In the genomic region with DNA sequence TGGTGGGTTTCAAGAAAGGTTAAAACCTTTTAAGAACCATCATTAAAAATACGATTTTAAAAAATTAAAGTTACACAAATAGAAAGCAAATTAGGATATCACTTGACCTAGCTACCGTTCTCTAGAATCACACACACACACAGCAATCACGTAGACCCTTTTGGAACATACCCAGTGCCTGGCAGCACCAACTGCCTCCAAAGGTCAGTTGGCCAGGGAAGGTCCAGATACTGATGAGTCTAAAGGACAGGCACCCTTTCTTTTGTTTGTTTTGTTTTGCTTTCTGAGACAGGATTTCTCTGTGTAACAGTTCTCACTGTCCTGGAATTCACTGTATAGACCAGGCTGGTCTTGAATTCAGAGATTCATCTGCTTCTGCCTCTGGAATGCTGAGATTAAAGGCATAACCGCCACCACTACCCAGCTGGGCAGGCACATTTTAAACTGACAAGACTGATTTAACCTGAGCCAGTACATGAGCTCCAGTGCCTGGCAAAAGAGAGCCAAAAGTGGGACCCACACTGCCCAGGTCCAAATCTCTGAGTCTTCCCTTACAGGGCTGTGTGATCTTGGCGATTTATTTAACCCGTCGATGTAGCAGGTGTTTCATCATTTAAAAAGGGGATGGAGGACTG, we compare ENCODE assay signal across 18 mouse cellular contexts.
DNase-seq lines count a peak whose midpoint lies in the region; TF ChIP-seq lines count a peak whose summit lies in the region.
"Had no signal": no experiment of that assay in that cellular context is flagged by ENCODE, and none has a peak within 500 bp of the region (broad histone marks: within the 10 kb centered on the region; RNA-seq: fewer than 3 reads in every experiment).

No protein-coding gene starts in this region.

- intact Hi-C loops in heart, adult 2 months (cut with DNase I): no loop called here

- TF ChIP-seq EP300 in heart, adult 2 months (IDR thresholded peaks at IDR 0.05; ENCODE audit: insufficient read depth, low read depth, low read length): no peak

- no peaks in the 10 kb centered on the region for H3K4me1 ChIP-seq in heart, adult 2 months (ENCODE audit: control insufficient read depth, insufficient read depth, low read length)
- H3K4me1 ChIP-seq in kidney, adult 2 months (ENCODE audit: control insufficient read depth, insufficient read depth, low read length): no peaks in the 10 kb centered on the region; the same call in 1 of the 2 replicates
- H3K4me1 ChIP-seq in liver, adult 2 months (ENCODE audit: control insufficient read depth, insufficient read depth, low read length): 0 out of 2 replicates have a peak, but pooled peaks cover 2% of the 10 kb centered on the region
- H3K4me1 ChIP-seq: heart, embryonic 12.5 days had no signal

- peak; percentile 64 for DNase-seq in heart, adult 11 months
- no peak for DNase-seq in heart, adult 2 months
- DNase-seq in kidney, adult 2 months: peak; percentile 63
- no peak for DNase-seq in kidney, postnatal 10 days
- peak; percentile 60 for DNase-seq in liver, adult 2 months (ENCODE audit: extremely low read depth, low read depth, low spot score)
- DNase-seq in liver: no peak
- peak; percentile 20 for DNase-seq in brain, embryonic 14.5 days (ENCODE audit: low read depth)
- DNase-seq: adrenal gland, postnatal 14 days; cerebellum, adult 18-20 months; cerebellum, postnatal 10 days; gastrocnemius, postnatal 36 days; heart, adult 18-20 months; heart, postnatal 36 days had no signal

- no peak overlapping the region for H3K27ac ChIP-seq in heart, adult 2 months
- no peak overlapping the region for H3K27ac ChIP-seq in kidney, adult 2 months (ENCODE audit: insufficient read depth, low read depth, low read length)
- H3K27ac ChIP-seq in liver, adult 2 months (replicated peaks; ENCODE audit: insufficient read depth, low read depth, low read length): no peak overlapping the region
- H3K27ac ChIP-seq: embryonic facial prominence, embryonic 12.5 days; forebrain, embryonic 15.5 days; hindbrain, embryonic 15.5 days had no signal

- 80% methylated on average over 7 of the region's 7 CpGs for WGBS in heart, adult 2 months
- 73% methylated on average over 7 of the region's 7 CpGs for WGBS in kidney, adult 2 months
- WGBS in liver, adult 2 months: 68% methylated on average over 7 of the region's 7 CpGs

- 0 out of 2 replicates have a peak, but pooled peaks cover 2% of the 10 kb centered on the region for H3K27me3 ChIP-seq in heart, adult 2 months (ENCODE audit: control insufficient read depth, insufficient read depth, low read length)
- H3K27me3 ChIP-seq in kidney, adult 2 months (replicated peaks; ENCODE audit: control insufficient read depth, insufficient read depth, low read length): no peaks in the 10 kb centered on the region
- H3K27me3 ChIP-seq in liver, adult 2 months (ENCODE audit: control insufficient read depth, insufficient read depth, low read length): no peaks in the 10 kb centered on the region
- H3K27me3 ChIP-seq: embryonic facial prominence, embryonic 12.5 days; forebrain, embryonic 15.5 days; heart, embryonic 12.5 days; hindbrain, embryonic 15.5 days; Patski had no signal

- no peak for TF ChIP-seq POLR2A in heart, adult 2 months (IDR thresholded peaks at IDR 0.05; ENCODE audit: insufficient read depth, low read depth, low read length)
- TF ChIP-seq POLR2A in kidney, adult 2 months (IDR thresholded peaks at IDR 0.05; ENCODE audit: low read depth, low read length): no peak
- TF ChIP-seq POLR2A in liver, adult 2 months (IDR thresholded peaks at IDR 0.05; ENCODE audit: extremely low read depth, insufficient read depth, low read length): no peak
- no peak for TF ChIP-seq POLR2A in brain, embryonic 14.5 days (IDR thresholded peaks at IDR 0.05; ENCODE audit: borderline replicate concordance, extremely low read depth, insufficient read depth, insufficient read length, poor library complexity, severe bottlenecking)

- H3K36me3 ChIP-seq in heart, adult 2 months (ENCODE audit: control insufficient read depth, insufficient read depth, low read length): no peaks in the 10 kb centered on the region
- no peaks in the 10 kb centered on the region for H3K36me3 ChIP-seq in kidney, adult 2 months (ENCODE audit: control insufficient read depth, insufficient read depth, low read length)
- H3K36me3 ChIP-seq in liver, adult 2 months (ENCODE audit: control insufficient read depth, insufficient read depth, low read length): no peaks in the 10 kb centered on the region
- H3K36me3 ChIP-seq: embryonic facial prominence, embryonic 12.5 days; forebrain, embryonic 15.5 days; heart, embryonic 12.5 days; hindbrain, embryonic 15.5 days had no signal

- no peaks in the 10 kb centered on the region for H3K79me2 ChIP-seq in heart, adult 2 months (replicated peaks; ENCODE audit: control insufficient read depth, insufficient read depth, low read length)
- no peaks in the 10 kb centered on the region for H3K79me2 ChIP-seq in liver, adult 2 months (ENCODE audit: control insufficient read depth, insufficient read depth, low read length)

- TF ChIP-seq CTCF in heart, adult 2 months (IDR thresholded peaks at IDR 0.05): no peak
- no peak for TF ChIP-seq CTCF in kidney, adult 2 months (conservative IDR thresholded peaks at IDR 0.05; ENCODE audit: insufficient read depth, insufficient read length, low read depth, low read length)
- TF ChIP-seq CTCF in liver, adult 2 months (IDR thresholded peaks at IDR 0.05; ENCODE audit: low read depth, low read length): no peak
- TF ChIP-seq CTCF in brain, embryonic 14.5 days (IDR thresholded peaks at IDR 0.05; ENCODE audit: borderline replicate concordance, extremely low read depth, insufficient read depth, insufficient read length): no peak

- no peak overlapping the region for H3K4me3 ChIP-seq in heart, adult 2 months
- no peak overlapping the region for H3K4me3 ChIP-seq in kidney, adult 2 months (ENCODE audit: insufficient read depth, low read depth, low read length)
- H3K4me3 ChIP-seq in liver, adult 2 months (ENCODE audit: insufficient read depth, low read depth, low read length): no peak overlapping the region
- H3K4me3 ChIP-seq: embryonic facial prominence, embryonic 12.5 days; forebrain, embryonic 15.5 days; heart, embryonic 12.5 days; hindbrain, embryonic 15.5 days had no signal

- no peak overlapping the region for H3K9ac ChIP-seq in heart, adult 2 months (ENCODE audit: low read depth, low read length)
- no peak overlapping the region for H3K9ac ChIP-seq in liver, adult 2 months (ENCODE audit: low read depth, low read length)
- H3K9ac ChIP-seq: embryonic facial prominence, embryonic 12.5 days; forebrain, embryonic 15.5 days; heart, embryonic 12.5 days; hindbrain, embryonic 15.5 days had no signal

Comparison
In these comparisons a context has a peak if more than half of its experiments do, and no peak if none do; other contexts are left out.
1. DNase-seq: peak in heart, adult 11 months (single experiment), kidney, adult 2 months (single experiment), liver, adult 2 months (single experiment) and brain, embryonic 14.5 days (single experiment); none in heart, adult 2 months (0 of 2), kidney, postnatal 10 days (single experiment) and liver (single experiment).